Mouse (Mus musculus) regulatory T cell (primary cell): ENCODE measurements around the gene Gldc.

ENCODE experiments used
- in situ Hi-C: fragments of 300-600 bp; cut with MboI, MseI; formaldehyde crosslinking; loops from one replicate; pipeline ENCODE4 v1.15.1; 2025; ENCODE audit warnings: high pct_unique_total_duplicates

The Gldc gene

DNA sequence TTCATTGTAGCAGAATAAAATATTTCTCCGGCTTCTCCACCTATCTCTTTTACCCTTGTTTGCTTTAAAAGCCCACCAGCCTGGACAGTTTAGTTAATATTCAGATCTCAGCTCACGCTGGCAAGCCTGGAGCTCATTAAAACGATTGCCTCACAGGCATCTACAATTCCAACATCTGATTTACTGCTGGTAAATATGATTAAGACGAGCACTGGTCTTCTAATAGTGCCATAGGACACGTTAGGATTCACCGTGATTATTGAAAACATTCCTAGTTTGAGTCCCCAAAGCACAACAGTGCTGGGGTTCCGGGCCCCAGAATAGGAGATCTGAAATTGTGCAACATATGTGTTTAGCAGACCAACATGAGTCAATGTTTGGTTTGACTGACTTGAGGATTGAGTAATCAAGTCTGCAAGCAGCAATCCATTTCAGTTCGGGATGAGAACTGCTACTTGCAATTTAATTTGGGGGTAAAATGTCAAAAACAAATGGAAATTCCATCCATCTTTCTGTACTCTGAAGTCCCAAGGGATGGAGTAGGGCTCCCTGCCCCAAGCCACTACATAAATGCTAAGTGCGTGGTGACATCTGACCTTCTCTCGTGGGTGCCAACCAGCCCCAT lies 67.9 kb downstream of the Gldc start:
- in situ Hi-C loops, result no loop called here

DNA sequence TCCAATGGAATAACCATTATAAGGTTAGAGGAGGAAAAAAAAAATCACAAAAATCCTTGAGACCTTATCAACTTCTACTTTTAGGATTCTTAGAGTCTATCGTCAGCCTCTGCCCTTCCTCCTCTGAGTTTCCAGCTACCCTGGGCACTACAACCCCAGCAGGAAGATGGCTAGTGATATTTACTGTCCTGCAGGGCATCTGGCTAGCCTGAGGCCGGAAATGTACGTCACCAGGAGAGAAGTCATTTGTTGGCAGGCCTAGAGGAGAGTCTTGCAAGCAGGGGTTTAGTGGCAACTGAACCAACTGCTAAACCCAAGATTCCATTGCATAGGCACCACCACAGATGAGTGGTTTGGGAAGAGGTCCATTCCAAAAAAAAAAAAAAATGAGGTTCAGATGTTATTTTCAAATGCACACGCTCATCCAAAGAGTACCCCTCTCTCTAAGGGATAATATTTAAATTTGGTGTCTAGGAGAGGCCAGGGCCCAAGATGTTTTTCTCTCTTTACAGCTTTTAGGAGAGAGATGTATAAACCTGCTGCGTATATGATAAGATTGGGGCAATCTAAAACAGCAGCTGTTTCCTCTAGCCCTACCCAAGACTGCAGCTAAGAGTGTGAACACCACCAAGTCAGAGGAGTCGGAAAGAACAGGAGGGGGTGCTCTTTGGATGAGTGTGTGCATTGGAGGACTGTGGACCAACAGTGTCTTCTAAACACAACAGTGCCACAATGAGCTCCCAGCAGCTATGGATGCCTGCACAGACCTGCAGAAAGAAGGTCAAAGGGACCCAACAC lies 70.0 kb downstream of the Gldc start:
- in situ Hi-C loops, result no loop called here

DNA sequence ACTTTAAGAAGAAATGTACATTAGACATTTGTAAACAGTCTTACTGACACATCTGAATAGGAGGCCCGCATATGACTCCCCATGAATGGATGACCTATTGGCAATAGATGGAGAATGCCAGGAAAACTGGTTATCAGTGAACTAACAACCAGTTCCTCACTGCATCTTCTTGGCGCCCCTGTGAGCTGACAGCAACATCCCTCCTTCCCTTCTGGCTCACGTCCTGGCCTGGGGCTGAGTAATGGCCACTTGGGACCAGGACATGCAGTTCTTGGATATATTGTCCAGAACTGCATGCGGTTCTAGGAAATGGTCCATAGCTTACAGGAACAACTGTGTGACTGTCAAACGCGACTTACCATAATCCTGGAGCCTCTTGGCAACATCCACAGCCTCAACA lies 72.6 kb downstream of the Gldc start:
- in situ Hi-C loops, result no loop called here

DNA sequence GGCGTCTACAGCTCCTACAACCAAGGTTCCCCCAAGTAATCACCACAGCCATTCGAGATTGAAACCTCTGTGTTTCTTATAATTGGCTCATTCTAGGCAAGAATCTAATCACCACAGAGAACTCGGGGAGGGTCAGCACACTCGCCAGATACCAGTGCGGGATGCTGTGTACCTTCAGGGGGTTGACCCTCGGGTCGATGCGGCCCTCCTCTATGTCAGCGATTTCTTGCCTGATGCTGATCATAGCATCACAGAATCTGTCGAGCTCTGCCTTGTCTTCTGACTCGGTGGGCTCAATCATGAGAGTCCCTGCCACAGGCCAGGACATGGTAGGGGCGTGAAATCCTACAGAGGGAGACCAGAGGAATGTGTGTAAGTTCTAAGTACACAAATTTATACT lies 74.7 kb downstream of the Gldc start:
- in situ Hi-C loops, result no loop called here

DNA sequence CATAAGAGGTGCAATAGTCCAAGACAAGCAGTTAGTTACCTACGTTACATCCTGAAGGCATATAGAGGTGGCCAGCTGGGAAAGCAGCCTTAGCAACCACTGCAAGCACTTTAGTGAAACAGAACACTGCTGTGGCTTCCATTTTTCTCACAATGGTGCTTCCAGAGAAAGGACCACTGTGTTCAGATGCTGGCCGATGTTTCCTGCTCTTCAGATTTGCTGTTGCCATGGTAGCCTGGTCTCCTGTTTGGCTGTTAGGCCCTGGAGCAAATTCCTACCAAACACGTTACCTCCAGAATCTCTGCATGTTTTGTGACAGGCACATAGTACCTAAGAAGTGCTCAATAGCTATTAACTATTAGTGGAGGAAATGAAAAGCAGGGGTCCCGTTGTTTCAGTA lies 78.2 kb downstream of the Gldc start:
- in situ Hi-C loops, result no loop called here

DNA sequence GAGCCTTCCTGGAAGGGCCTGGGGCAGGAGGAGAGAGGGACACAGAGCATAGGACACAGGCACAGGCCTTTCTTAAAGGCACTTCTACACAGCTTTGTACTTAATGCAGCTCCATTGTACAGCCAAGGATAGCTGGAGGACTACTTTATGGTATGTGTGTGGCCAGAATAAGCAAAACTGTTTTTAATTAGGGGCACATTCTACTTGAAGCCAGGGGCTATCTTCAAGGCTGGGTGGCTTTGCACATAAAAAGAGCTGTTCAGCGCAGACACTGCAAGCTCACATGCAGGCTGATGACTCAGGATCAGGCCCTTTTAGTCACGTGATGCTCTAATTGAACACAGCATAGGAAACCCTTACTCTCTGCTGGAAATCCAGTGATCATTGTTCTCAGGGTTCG lies 79.0 kb downstream of the Gldc start:
- in situ Hi-C loops, result no loop called here

DNA sequence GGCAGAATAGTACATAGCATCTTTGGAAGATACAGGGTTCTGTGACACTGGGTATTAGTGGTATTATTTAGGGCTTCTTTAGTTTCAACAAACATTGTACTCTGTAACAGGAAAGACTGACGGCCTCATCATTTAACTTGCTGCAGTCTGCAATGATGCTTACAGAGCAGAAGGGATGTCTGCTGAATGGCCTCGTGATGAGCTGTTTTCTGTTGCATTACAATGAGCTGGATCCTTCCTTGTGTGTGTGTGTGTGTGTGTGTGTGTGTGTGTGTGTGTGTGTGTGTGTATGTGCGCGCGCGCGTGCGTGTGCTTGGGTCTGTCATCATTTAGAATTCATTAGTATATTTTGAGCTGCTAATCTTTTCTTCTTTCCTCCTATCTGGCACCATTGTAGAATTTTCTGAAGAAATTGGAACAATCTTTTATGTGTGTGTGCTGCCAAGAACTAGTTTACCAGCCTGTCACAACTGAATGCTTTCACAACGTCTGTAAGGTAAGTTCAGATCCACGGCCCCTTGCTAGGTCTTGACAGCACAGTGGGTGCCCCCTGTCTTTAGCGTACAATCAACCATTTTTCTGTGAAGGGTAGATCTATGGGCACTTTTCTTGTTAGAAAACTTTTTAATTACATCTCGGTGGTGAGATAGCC lies 83.5 kb downstream of the Gldc start:
- in situ Hi-C loops, result no loop called here

DNA sequence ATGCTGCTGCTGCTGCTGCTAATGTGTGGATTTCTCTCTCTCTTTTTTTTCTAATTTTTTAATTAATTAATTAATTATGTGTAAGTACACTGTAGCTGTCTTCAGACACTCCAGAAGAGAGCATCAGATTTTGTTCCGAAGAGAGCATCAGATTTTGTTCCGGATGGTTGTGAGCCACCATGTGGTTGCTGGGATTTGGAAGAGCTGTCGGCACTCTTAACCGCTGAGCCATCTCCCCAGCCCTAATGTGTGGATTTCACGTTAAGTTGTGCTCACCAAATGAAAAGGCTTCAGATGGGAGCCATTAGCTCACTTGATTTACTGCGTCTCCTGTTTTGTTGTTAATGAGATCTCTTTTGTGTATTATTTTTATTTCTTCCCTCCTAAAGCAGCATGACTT lies 85.1 kb downstream of the Gldc start:
- in situ Hi-C loops, result no loop called here

DNA sequence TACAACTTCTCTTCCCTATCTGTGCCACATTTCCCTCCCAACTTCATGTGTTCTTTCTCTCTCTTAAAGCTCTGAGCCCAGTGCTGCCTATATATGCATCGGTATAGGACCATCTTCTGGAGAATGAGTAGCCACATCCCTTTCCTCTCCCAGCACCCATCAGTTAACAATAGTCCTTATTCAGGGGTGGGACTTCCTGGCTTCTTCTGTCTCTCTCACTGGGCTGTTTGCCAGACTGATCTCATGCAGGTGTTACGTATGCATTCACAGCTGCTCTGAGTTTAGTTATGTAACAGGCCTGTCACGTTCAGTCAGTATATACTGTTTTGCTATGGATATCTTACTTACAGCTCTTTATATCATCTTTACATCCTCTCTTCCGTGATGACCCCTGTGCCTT lies 109.4 kb downstream of the Gldc start:
- in situ Hi-C loops, result no loop called here

DNA sequence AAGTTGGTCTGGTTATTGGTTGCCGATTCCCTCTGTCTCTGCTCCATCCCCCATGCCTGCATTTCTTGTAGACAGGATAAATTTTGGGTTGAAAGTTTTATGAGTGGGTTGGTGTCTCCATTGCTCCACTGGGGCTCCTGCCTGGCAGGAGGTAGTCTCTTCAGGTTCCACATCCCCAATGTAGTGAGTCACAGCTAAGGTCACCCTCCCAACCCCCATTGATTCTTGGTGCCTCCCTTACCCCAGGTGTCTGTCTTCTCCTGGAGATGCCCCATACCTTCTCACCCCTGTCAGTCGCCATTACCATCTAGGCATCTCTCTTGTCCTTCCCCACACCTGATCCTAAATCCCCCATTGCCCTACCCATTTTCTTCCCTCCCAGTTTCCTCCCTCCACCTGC lies 121.0 kb downstream of the Gldc start:
- in situ Hi-C loops, result no loop called here

DNA sequence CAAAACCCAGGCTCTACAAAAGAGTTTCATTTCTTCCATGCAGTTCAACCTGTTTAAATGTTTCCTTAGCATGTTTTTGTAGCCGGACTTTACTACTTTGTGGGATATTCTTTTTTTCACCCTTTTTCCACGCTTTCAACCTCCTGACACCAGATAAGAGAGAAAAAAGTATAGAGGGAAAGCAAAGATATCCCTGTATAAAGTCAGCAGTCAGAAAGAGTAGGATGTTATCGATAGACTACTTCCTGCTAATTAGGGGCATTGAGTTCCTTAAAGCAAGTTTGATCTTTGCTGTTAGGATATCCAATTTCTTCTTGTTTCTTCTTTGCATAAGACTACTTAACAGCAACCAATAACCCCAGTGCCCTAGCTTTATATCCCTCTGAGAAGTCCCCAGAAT lies 123.8 kb downstream of the Gldc start:
- in situ Hi-C loops, result no loop called here

DNA sequence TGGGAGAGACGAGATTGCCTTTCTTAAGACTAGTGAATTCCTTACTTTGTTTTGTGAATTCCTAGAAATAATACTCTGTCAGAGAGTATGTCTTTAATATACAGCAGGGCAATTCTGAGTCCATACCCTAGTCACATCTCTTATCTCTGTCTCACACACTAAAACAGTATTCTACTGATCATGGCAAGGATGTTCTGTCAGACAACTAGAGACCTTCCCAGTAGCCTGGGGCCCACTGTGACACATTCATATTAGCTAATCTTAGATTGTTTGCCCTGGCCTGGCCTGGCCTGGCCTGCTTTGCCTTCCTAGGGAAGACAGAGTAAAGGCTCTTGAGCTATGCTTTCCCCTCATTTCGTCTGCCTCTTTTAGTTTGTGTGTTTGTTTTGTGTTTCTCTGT lies 124.6 kb downstream of the Gldc start:
- in situ Hi-C loops, result no loop called here
